Mouse (Mus musculus) CH12.LX (cell line): ENCODE measurements around the gene Mtf2.

ENCODE experiments used
- CHD2 ChIP-seq: IDR thresholded peaks from 2 replicates; pipeline ENCODE4 v1.6.1; 2011; ENCODE audit warnings: low read length, improper control_type of control experiment
- CTCF ChIP-seq, 2 experiments: IDR thresholded peaks in 1 of 2; conservative IDR thresholded peaks in 1 of 2; 2 replicates each; pipeline ENCODE4 v1.5.1; 2011 to 2012; ENCODE audit warnings: low read depth in 2 of 2, low read length in 2 of 2, improper control_type of control experiment in 1 of 2, inconsistent platforms in 1 of 2, mild to moderate bottlenecking in 1 of 2, moderate library complexity in 1 of 2
- EP300 ChIP-seq: IDR thresholded peaks from 2 replicates; pipeline ENCODE4 v1.6.1; 2011; ENCODE audit warnings: low read length, improper control_type of control experiment
- HCFC1 ChIP-seq: IDR thresholded peaks from 2 replicates; pipeline ENCODE4 v1.6.1; 2012; ENCODE audit warnings: low read depth, mild to moderate bottlenecking, inconsistent platforms, low read length, improper control_type of control experiment
- JUN ChIP-seq: IDR thresholded peaks from 2 replicates; pipeline ENCODE4 v1.6.1; 2011; ENCODE audit warnings: low read depth, mild to moderate bottlenecking, low read length, improper control_type of control experiment, moderate library complexity; ENCODE audit not compliant: insufficient read depth
- MAX ChIP-seq: IDR thresholded peaks from 2 replicates; pipeline ENCODE4 v1.6.1; 2011; ENCODE audit warnings: low read length, improper control_type of control experiment
- MEF2A ChIP-seq: IDR thresholded peaks from 2 replicates; pipeline ENCODE4 v1.6.1; 2014; ENCODE audit warnings: low read depth, mild to moderate bottlenecking, inconsistent platforms, low read length, improper control_type of control experiment, borderline replicate concordance
- MXI1 ChIP-seq: IDR thresholded peaks from 2 replicates; pipeline ENCODE4 v1.6.1; 2011; ENCODE audit warnings: mild to moderate bottlenecking, low read depth, low read length, improper control_type of control experiment
- NRF1 ChIP-seq: IDR thresholded peaks from 2 replicates; pipeline ENCODE4 v1.6.1; 2014; ENCODE audit warnings: low read depth, mild to moderate bottlenecking, inconsistent platforms, low read length, improper control_type of control experiment, moderate library complexity
- RAD21 ChIP-seq: IDR thresholded peaks from 2 replicates; pipeline ENCODE4 v1.6.1; 2011; ENCODE audit warnings: low read depth, mild to moderate bottlenecking, low read length, improper control_type of control experiment, moderate library complexity
- TBP ChIP-seq: conservative IDR thresholded peaks from 2 replicates; pipeline ENCODE4 v1.6.1; 2011; ENCODE audit warnings: low read depth, low read length, improper control_type of control experiment
- ZC3H11A ChIP-seq: IDR thresholded peaks from 2 replicates; pipeline ENCODE4 v1.6.1; 2012; ENCODE audit warnings: low read depth, mild to moderate bottlenecking, inconsistent platforms, low read length, improper control_type of control experiment
- ZNF384 ChIP-seq: IDR thresholded peaks from 2 replicates; pipeline ENCODE4 v1.6.1; 2012; ENCODE audit warnings: low read depth, low read length, improper control_type of control experiment, inconsistent platforms

DNA sequence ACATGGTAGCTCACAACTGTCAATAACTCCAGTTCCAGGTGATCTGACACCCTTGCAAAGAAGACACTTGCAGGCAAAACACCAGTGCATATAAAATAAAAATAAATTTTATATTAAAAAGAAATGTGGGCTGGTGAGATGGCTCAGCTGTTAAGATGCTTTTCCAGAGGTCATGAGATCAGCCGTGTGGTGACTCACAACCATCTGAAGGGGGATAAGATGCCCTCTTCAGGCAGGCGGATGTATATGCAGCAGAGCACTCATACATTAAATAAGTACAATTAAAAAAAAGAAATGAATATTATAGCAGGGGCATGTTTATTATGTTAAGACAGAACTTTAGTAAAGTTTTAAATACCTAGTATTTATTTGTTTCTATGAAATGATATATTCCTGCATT is 16.9 kb downstream of the Mtf2 start:
- TF ChIP-seq CHD2 (no peak), MXI1 (no peak), EP300 (no peak), TBP (no peak), NRF1 (no peak), CTCF (conservative IDR thresholded peaks at IDR 0.05 in 1 of 2, IDR thresholded peaks at IDR 0.05 in 1 of 2; ENCODE audit: low read depth in 2 of 2, low read length in 2 of 2) (peak; percentile 21 to 59; a peak in 3 of 4 replicates), HCFC1 (no peak), MAX (no peak), ZC3H11A (no peak), ZNF384 (no peak), JUN (no peak), RAD21 (no peak; the same call in none of the 2 replicates), MEF2A (no peak)
